Mouse (Mus musculus): ENCODE data around the gene Gdf15.
A peak's percentile ranks its signal among the peaks of the same experiment; 100 is the strongest.

GRCm38 (mm10) chr8:70611849-70612248 lies 20.4 kb downstream of the Gdf15 start:
- TF ChIP-seq CTCF (IDR thresholded peaks at IDR 0.05; ENCODE audit: low read depth): peak; percentile 97
- no peak for TF ChIP-seq EP300 (optimal IDR thresholded peaks at IDR 0.05)
